Comparison of ENCODE assay signal across 2 mouse cellular contexts in genomic region chr10:88399271-88399670, GRCm38 (mm10).
A peak's percentile ranks its signal among the peaks of the same experiment; 100 is the strongest.
TF ChIP-seq lines count a peak whose summit lies in the region.

No protein-coding gene starts in this region.

TF ChIP-seq in CH12.LX, 34 proteins besides CTCF, POLR2A, EP300 and RAD21 (continued from another document):
- TF ChIP-seq MAX (IDR thresholded peaks at IDR 0.05; ENCODE audit: low read length): 0 out of 2 replicates have a peak, but pooled peaks have one; percentile 11
- TF ChIP-seq GABPA (IDR thresholded peaks at IDR 0.05; ENCODE audit: insufficient replicate concordance, low read depth, low read length): no peak
- peak; percentile 97 for TF ChIP-seq UBTF (IDR thresholded peaks at IDR 0.05; ENCODE audit: low read depth, low read length)
- no peak for TF ChIP-seq NRF1 (IDR thresholded peaks at IDR 0.05; ENCODE audit: low read depth, low read length)
- TF ChIP-seq ELF1 (IDR thresholded peaks at IDR 0.05; ENCODE audit: low read depth, low read length): 0 out of 2 replicates have a peak, but pooled peaks have one; percentile 26
- no peak for TF ChIP-seq MYC (IDR thresholded peaks at IDR 0.05; ENCODE audit: low read depth, low read length)
- peak; percentile 91 for TF ChIP-seq TBP (conservative IDR thresholded peaks at IDR 0.05; ENCODE audit: low read depth, low read length)
- peak; percentile 85 for TF ChIP-seq IRF4 (IDR thresholded peaks at IDR 0.05; ENCODE audit: low read depth, low read length)
- no peak for TF ChIP-seq JUND (conservative IDR thresholded peaks at IDR 0.05; ENCODE audit: low read depth, low read length)
- TF ChIP-seq SMC3 (IDR thresholded peaks at IDR 0.05; ENCODE audit: low read depth, low read length): no peak
- TF ChIP-seq ZC3H11A (IDR thresholded peaks at IDR 0.05; ENCODE audit: low read depth, low read length): no peak
- TF ChIP-seq MXI1 (IDR thresholded peaks at IDR 0.05; ENCODE audit: low read depth, low read length): no peak
- TF ChIP-seq HCFC1 (IDR thresholded peaks at IDR 0.05; ENCODE audit: low read depth, low read length): no peak

TF ChIP-seq in MEL, 35 proteins besides CTCF, POLR2A, EP300 and RAD21:
- TF ChIP-seq UBTF (IDR thresholded peaks at IDR 0.05; ENCODE audit: borderline replicate concordance, insufficient read depth, low read depth, low read length) (0 out of 2 replicates have a peak, but pooled peaks have one; percentile 76), POLR2AphosphoS5 (IDR thresholded peaks at IDR 0.05; ENCODE audit: borderline replicate concordance, low read depth, low read length) (no peak), CHD2 (IDR thresholded peaks at IDR 0.05; ENCODE audit: low read length) (no peak), TBP (IDR thresholded peaks at IDR 0.05; ENCODE audit: low read depth, low read length) (peak; percentile 82)
